Mouse (Mus musculus) brain, embryonic 14.5 days (tissue): ENCODE measurements around the gene Ptprj. TPM values are rescaled to one million over a fixed set of nuclear protein-coding genes. Genes with fewer than 3 reads are reported as not detected.

ENCODE experiments used
- DNase-seq: peaks from one replicate; pipeline ENCODE4 v3.0.0-alpha.2; 2011; ENCODE audit warnings: low read depth
- CTCF ChIP-seq: fragments of 200-500 bp; IDR thresholded peaks from 2 replicates; pipeline ENCODE4 v1.5.1; 2012; ENCODE audit warnings: inconsistent platforms, mild to moderate bottlenecking, moderate library complexity, borderline replicate concordance; ENCODE audit not compliant: insufficient read depth, insufficient read length; ENCODE audit errors: extremely low read depth
- POLR2A ChIP-seq: fragments of 200-500 bp; IDR thresholded peaks from 2 replicates; pipeline ENCODE4 v1.6.1; 2012; ENCODE audit warnings: mild to moderate bottlenecking, inconsistent platforms, borderline replicate concordance; ENCODE audit not compliant: poor library complexity, insufficient read depth, insufficient read length, severe bottlenecking; ENCODE audit errors: extremely low read depth
- polyA plus RNA-seq: library from polyadenylated mRNA; depleted of rRNA; stranded (reverse); fragments of >200 nt; gene quantifications from 2 replicates; pipeline ENCODE4 v1.2.3, GENCODE M21; 2012

The Ptprj gene
- polyA plus RNA-seq, 1 experiment, result 11.7 TPM

GRCm38 (mm10) chr2:90543989-90544388 lies 36.5 kb downstream of the Ptprj start:
- no peak for TF ChIP-seq CTCF
- no peak for TF ChIP-seq POLR2A
- DNase-seq, result no peak

GRCm38 (mm10) chr2:90543106-90543702 lies 37.2 kb downstream of the Ptprj start:
- DNase-seq, result no peak
- TF ChIP-seq POLR2A (no peak), CTCF (no peak)

GRCm38 (mm10) chr2:90542656-90543055 lies 37.8 kb downstream of the Ptprj start:
- TF ChIP-seq CTCF, result no peak
- no peak for DNase-seq

- DNase-seq, result no peak
- TF ChIP-seq POLR2A (no peak), CTCF (no peak)
These were observed 41.2 kb downstream of the Ptprj start for GRCm38 (mm10) chr2:90539206-90539605.

- DNase-seq, result no peak
These were observed 43.2 kb downstream of the Ptprj start for GRCm38 (mm10) chr2:90537244-90537643.

GRCm38 (mm10) chr2:90536555-90536954 lies 43.9 kb downstream of the Ptprj start:
- peak; percentile 40 for DNase-seq
- TF ChIP-seq CTCF (no peak), POLR2A (no peak)

More at GRCm38 (mm10) chr2:90537244-90537643, 43.2 kb downstream of the Ptprj start:
- TF ChIP-seq POLR2A (no peak), CTCF (no peak)

- TF ChIP-seq POLR2A (no peak), CTCF (no peak)
- no peak for DNase-seq
These were observed 45.7 kb downstream of the Ptprj start for GRCm38 (mm10) chr2:90534751-90535150.

- TF ChIP-seq POLR2A (no peak), CTCF (no peak)
- no peak for DNase-seq
These were observed 46.5 kb downstream of the Ptprj start for GRCm38 (mm10) chr2:90533944-90534343.

GRCm38 (mm10) chr2:90532095-90532494 lies 48.4 kb downstream of the Ptprj start:
- no peak for DNase-seq
- TF ChIP-seq POLR2A, result no peak

GRCm38 (mm10) chr2:90528107-90528506 lies 52.3 kb downstream of the Ptprj start:
- TF ChIP-seq CTCF (no peak), POLR2A (no peak)
- DNase-seq, result no peak

- peak; percentile 46 for DNase-seq
These were observed 53.5 kb downstream of the Ptprj start for GRCm38 (mm10) chr2:90526971-90527370.

GRCm38 (mm10) chr2:90526564-90526963 lies 53.9 kb downstream of the Ptprj start:
- TF ChIP-seq POLR2A, result no peak
- peak; percentile 74 for DNase-seq

More at GRCm38 (mm10) chr2:90526971-90527370, 53.5 kb downstream of the Ptprj start:
- TF ChIP-seq POLR2A (no peak), CTCF (no peak)

- TF ChIP-seq POLR2A (no peak), CTCF (no peak)
- peak; percentile 25 for DNase-seq
These were observed 54.6 kb downstream of the Ptprj start for GRCm38 (mm10) chr2:90525807-90526206.

- TF ChIP-seq CTCF (no peak), POLR2A (no peak)
- DNase-seq, result no peak
These were observed 58.0 kb downstream of the Ptprj start for GRCm38 (mm10) chr2:90522455-90522854.

GRCm38 (mm10) chr2:90521909-90522308 lies 58.5 kb downstream of the Ptprj start:
- TF ChIP-seq CTCF (no peak), POLR2A (no peak)
- DNase-seq, result no peak

- TF ChIP-seq POLR2A (no peak), CTCF (no peak)
- no peak for DNase-seq
These were observed 62.2 kb downstream of the Ptprj start for GRCm38 (mm10) chr2:90518296-90518695.

- TF ChIP-seq POLR2A (no peak), CTCF (no peak)
- DNase-seq, result no peak
These were observed 65.5 kb downstream of the Ptprj start for GRCm38 (mm10) chr2:90514969-90515368.
